Mouse (Mus musculus) heart, postnatal 0 days (tissue): ENCODE data around the gene Myo1g.

Experiments used
- CTCF ChIP-seq: IDR thresholded peaks from 2 replicates; pipeline ENCODE4 v1.5.1; 2016; ENCODE audit warnings: antibody characterized with exemption, control low read depth, low read depth
- EP300 ChIP-seq: IDR thresholded peaks from 2 replicates; pipeline ENCODE4 v1.6.1; 2016; ENCODE audit warnings: antibody characterized with exemption, low read depth

- no peak for TF ChIP-seq CTCF
- TF ChIP-seq EP300 = no peak
Measured at GRCm38 (mm10) chr11:6529961-6530360, 9.2 kb upstream of the Myo1g start.
